Mouse (Mus musculus): ENCODE data around the gene Pnp. TPM values are rescaled to one million over a fixed set of nuclear protein-coding genes. Genes with fewer than 3 reads are reported as not detected.
"Not testable (repeated sequence)": the region's sequence is repeated elsewhere in the genome, so short reads cannot be mapped to it uniquely, and the experiment has no call there.

Gene Pnp
- 10 to 100 TPM; 11.7 to 13.3 TPM for total RNA-seq (2021)
- long read RNA-seq, experiment 1, partial matches to known transcripts, result 0 of 1 reads
- long read RNA-seq, experiment 1, other reads (novel, unspliced or antisense), result 0 of 1 reads
- long read RNA-seq, experiment 2, partial matches to known transcripts, result 1 of 3 reads
- long read RNA-seq, experiment 2, other reads (novel, unspliced or antisense), result 2 of 3 reads

GRCm38 (mm10) chr14:50930754-50931492 lies at the start of gene Pnp, which contains the start of gene Pip4p1:
TSS of gene Pnp (plus strand) at chr14:50931082.
TSS of gene Pip4p1 (minus strand) at chr14:50930856.
- H3K27ac ChIP-seq, result peak within 1 kb of the TSS; percentile 96
- peak within 1 kb of the TSS; percentile 72 for H3K4me3 ChIP-seq
- no peak for TF ChIP-seq CTCF (IDR thresholded peaks at IDR 0.05)
- intact Hi-C loops (cut with DNase I), result loop anchor here (1.0 to 2.0 kb wide), 3 partner anchors 14 to 158 kb away; partner anchors contain the start of gene Gm49342
- DNase-seq (ENCODE audit: extremely low spot score in 1 of 2, low spot score in 2 of 2), result peak; percentile 99

DNA sequence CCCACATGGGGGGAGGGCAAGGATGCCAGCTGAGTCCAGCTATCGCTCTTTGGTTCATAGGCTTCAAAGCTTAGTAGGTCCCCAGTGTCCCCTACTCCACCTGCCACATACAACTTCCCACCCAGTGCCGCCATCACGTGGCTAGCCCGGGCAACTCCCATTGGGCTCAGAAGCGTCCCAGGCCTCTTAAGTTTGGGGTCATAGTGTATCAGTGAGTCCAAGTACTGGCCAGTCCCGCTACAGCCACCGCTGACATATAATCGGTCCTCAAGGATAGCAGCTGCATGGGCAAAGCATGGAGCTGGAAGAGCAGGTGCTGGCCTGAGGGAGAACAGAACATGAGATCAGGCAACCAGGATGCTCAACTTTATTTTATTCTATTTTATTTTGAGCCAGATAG lies 39.3 kb upstream of the Pnp start:
- no peak for DNase-seq (ENCODE audit: extremely low spot score in 1 of 2, low spot score in 2 of 2)
- intact Hi-C loops (cut with DNase I), result no loop called here

GRCm38 (mm10) chr14:50892091-50892490 lies 38.8 kb upstream of the Pnp start:
- intact Hi-C loops (cut with DNase I), result no loop called here
- no peak for TF ChIP-seq CTCF (IDR thresholded peaks at IDR 0.05)
- no peak for DNase-seq (ENCODE audit: extremely low spot score in 1 of 2, low spot score in 2 of 2)
- H3K27ac ChIP-seq, result no peak overlapping the region
- no peak overlapping the region for H3K4me3 ChIP-seq

More for the DNA sequence above, 39.3 kb upstream of the Pnp start:
- Histone ChIP-seq H3K27ac (no peak overlapping the region), H3K4me3 (no peak overlapping the region)
- no peak for TF ChIP-seq CTCF (IDR thresholded peaks at IDR 0.05)

GRCm38 (mm10) chr14:50892541-50893459 lies 38.1 kb upstream of the Pnp start:
- no peak overlapping the region for H3K27ac ChIP-seq
- intact Hi-C loops (cut with DNase I), result no loop called here
- no peak overlapping the region for H3K4me3 ChIP-seq
- DNase-seq (ENCODE audit: extremely low spot score in 1 of 2, low spot score in 2 of 2), result no peak
- TF ChIP-seq CTCF (IDR thresholded peaks at IDR 0.05), result no peak

- DNase-seq (ENCODE audit: extremely low spot score in 1 of 2, low spot score in 2 of 2), result no peak
- no peak overlapping the region for H3K27ac ChIP-seq
- intact Hi-C loops (cut with DNase I), result no loop called here
- H3K4me3 ChIP-seq, result 0 out of 2 replicates have a peak overlapping the region, but pooled peaks have one; percentile 71
- TF ChIP-seq CTCF (IDR thresholded peaks at IDR 0.05), result no peak
These were observed 35.5 kb upstream of the Pnp start for GRCm38 (mm10) chr14:50895407-50895806.

DNA sequence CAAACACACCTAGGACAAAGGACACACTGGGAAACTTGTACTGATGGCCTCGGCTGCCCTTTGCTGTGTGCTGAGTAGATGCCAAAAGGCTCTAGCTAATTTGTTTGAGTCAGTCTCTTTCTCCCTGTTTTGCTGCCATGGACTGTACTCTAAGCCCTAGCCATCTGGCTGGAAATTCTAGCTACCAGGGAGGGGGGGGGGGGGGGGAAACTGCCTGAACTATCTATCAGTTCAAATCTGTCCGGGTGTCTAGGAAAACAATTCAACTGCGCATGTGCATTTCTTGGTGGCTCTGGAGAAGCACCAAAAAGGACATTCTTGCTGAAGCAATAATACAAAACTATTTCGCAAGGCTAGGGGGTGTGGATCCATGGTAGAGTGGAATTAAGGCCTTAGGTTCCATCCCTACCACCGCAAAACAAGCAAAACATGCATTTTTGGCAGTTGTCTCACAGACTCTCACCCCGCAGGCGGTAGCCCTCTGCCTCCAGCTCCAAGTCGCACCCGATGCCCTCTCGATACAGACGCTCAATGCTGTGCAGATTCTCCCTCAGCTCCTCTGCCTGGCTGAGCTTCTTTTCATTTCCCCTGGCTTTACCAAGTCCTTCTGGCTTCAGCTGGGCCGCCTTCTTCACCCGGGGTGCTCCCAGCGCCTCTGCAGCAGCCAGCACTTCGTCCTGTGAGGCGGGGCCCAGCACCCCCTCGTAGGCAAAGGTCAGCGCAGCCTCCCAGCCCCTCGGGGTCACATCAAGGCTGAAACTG lies 34.7 kb upstream of the Pnp start:
- no peak for TF ChIP-seq CTCF (IDR thresholded peaks at IDR 0.05)
- DNase-seq (ENCODE audit: extremely low spot score in 1 of 2, low spot score in 2 of 2), result peak; percentile 15 to 32
- Histone ChIP-seq H3K4me3 (peak overlapping the region; percentile 71), H3K27ac (peak overlapping the region; percentile 80)
- intact Hi-C loops (cut with DNase I), result no loop called here

- Histone ChIP-seq H3K4me3 (peak overlapping the region; percentile 71), H3K27ac (peak overlapping the region; percentile 80)
- intact Hi-C loops (cut with DNase I), result no loop called here
- TF ChIP-seq CTCF (IDR thresholded peaks at IDR 0.05), result no peak
- DNase-seq (ENCODE audit: extremely low spot score in 1 of 2, low spot score in 2 of 2), result peak; percentile 23 to 36
These were observed 34.0 kb upstream of the Pnp start for GRCm38 (mm10) chr14:50896747-50897373.

DNA sequence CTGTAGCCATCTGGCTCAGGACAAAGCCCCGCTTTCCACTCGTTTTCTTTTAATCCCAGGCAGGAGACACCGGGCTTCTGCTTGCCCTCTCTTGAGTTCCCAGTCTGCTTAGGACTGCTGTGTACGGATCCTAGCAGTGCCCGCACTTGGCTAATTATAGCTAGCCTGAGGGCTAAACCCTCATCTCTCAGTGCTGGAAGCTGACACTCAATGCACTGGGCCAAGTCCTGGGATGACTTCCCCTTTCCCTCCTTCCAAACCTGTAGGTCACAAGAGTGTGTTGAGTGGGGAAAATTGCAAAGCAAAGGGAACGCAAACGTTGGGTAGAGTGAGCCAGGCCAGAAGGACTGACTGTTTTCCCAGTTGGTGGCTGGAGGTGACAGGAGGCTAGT lies 33.5 kb upstream of the Pnp start, which contains the start of gene Klhl33:
TSS of gene Klhl33 (minus strand) at position 134 of the 392 bp plus-strand sequence.
- H3K27ac ChIP-seq, result peak within 1 kb of the TSS; percentile 80
- no peak for TF ChIP-seq CTCF (IDR thresholded peaks at IDR 0.05)
- intact Hi-C loops (cut with DNase I), result no loop called here
- no peak for DNase-seq (ENCODE audit: extremely low spot score in 1 of 2, low spot score in 2 of 2)
- peak within 1 kb of the TSS; percentile 71 for H3K4me3 ChIP-seq

DNA sequence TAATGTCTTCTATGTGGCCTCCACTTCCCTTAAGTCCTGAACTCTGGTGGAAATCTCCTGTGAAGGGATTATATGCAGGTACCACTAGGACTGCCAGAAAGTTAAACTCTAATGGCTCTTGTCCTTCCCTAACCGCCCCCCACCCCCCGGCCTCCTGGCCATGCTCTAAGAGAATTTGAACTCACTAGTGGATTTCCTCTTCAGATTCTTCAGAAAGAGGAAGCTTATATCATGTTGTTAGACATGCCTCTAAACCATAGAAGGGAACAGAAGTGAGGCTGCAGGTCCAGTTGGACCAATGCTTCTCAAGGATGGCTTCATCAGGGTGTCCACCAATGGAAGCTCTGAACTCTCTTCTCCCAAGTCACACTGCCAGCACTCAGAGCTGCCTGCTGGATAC lies 32.9 kb upstream of the Pnp start:
- DNase-seq (ENCODE audit: extremely low spot score in 1 of 2, low spot score in 2 of 2); H3K4me3 ChIP-seq; H3K27ac ChIP-seq; intact Hi-C loops (cut with DNase I): not testable (repeated sequence)

DNA sequence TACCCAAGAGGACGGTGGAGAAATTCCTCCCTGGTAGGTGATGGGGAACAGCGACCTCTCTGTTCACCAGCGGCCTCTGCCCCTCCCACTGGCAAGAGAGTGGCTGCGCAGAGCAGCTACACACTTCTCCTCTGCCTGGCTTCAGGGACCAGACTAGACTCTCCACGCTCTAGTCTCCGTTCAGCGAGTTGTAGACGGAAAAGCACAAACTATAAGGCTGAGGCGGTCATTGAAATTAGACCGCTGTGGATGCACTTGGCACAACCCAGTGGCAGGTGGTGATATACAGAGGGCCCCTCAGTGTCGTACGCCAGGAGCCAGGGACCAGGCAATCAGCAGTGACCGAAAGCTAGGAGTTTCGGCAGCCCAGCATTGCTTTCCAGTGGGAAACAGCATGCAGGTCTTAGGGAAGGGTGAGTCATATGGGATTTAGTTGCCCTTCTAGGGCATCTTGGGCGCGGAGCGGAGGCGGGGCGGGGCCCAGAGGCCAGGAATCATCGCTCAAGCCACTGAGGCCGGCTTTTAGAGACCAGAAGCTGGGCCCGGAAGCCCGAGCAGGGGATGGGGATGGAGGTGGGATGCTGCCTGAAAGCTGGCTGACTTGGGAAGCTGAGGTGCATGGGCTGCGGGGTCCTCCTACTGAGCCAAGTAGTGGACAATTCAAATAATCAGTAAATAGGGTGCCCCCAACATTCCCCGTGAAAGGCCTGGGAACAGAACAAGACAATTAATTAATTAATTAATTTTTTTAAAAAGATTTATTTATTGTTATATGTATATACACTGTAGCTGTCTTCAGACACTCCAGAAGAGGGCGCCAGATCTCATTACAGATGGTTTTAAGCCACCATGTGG lies 26.7 kb upstream of the Pnp start:
- intact Hi-C loops (cut with DNase I), result no loop called here
- DNase-seq (ENCODE audit: extremely low spot score in 1 of 2, low spot score in 2 of 2), result no peak
- peak; percentile 47 for TF ChIP-seq CTCF (IDR thresholded peaks at IDR 0.05)
- no peak overlapping the region for H3K27ac ChIP-seq
- H3K4me3 ChIP-seq, result peak overlapping the region; percentile 36
